Mouse (Mus musculus): ENCODE data around the gene Diras2. TPM values are rescaled to one million over a fixed set of nuclear protein-coding genes. Genes with fewer than 3 reads are reported as not detected.

Diras2 gene
- polyA plus RNA-seq, 1 experiment from 2014 or later: 0.39 TPM

GRCm38 (mm10) chr13:52575483-52575882, 44.4 kb upstream of the Diras2 start:
- ATAC-seq (ENCODE audit: low FRiP score, low TSS enrichment): no peak
- no peak for TF ChIP-seq CTCF (IDR thresholded peaks at IDR 0.05; ENCODE audit: low read depth)
- no peak for TF ChIP-seq EP300 (optimal IDR thresholded peaks at IDR 0.05)
- Histone ChIP-seq H3K9ac (ENCODE audit: low read length) (no peak overlapping the region), H3K4me1 (replicated peaks; ENCODE audit: control insufficient read depth, insufficient read depth) (no peaks in the 10 kb centered on the region), H3K27me3 (ENCODE audit: control insufficient read depth, insufficient read depth, low read length) (no peaks in the 10 kb centered on the region), H3K4me3 (ENCODE audit: low read depth, low read length) (no peak overlapping the region), H3K9me3 (ENCODE audit: control insufficient read depth, low read length) (no peaks in the 10 kb centered on the region), H3K27ac (replicated peaks) (no peak overlapping the region), H3K4me2 (replicated peaks; ENCODE audit: low read depth) (no peak overlapping the region), H3K36me3 (ENCODE audit: control insufficient read depth, insufficient read depth, low read length) (no peaks in the 10 kb centered on the region)
- DNase-seq (ENCODE audit: low spot score): no peak
- WGBS: 78% methylated on average over 6 of the region's 6 CpGs

- Histone ChIP-seq H3K4me2 (replicated peaks; ENCODE audit: low read depth) (no peak overlapping the region), H3K9me3 (ENCODE audit: control insufficient read depth, low read length) (no peaks in the 10 kb centered on the region), H3K4me3 (ENCODE audit: low read depth, low read length) (no peak overlapping the region), H3K9ac (ENCODE audit: low read length) (no peak overlapping the region), H3K4me1 (replicated peaks; ENCODE audit: control insufficient read depth, insufficient read depth) (no peaks in the 10 kb centered on the region), H3K36me3 (ENCODE audit: control insufficient read depth, insufficient read depth, low read length) (no peaks in the 10 kb centered on the region), H3K27ac (replicated peaks) (no peak overlapping the region), H3K27me3 (ENCODE audit: control insufficient read depth, insufficient read depth, low read length) (no peaks in the 10 kb centered on the region)
- no peak for TF ChIP-seq CTCF (IDR thresholded peaks at IDR 0.05; ENCODE audit: low read depth)
- TF ChIP-seq EP300 (optimal IDR thresholded peaks at IDR 0.05): no peak
- ATAC-seq (ENCODE audit: low FRiP score, low TSS enrichment) (no peak), DNase-seq (ENCODE audit: low spot score) (no peak)
- WGBS: 91% methylated on average over 2 of the region's 2 CpGs
These were observed 43.2 kb upstream of the Diras2 start for GRCm38 (mm10) chr13:52574311-52574710.

- Histone ChIP-seq H3K4me2 (replicated peaks; ENCODE audit: low read depth) (no peak overlapping the region), H3K4me1 (replicated peaks; ENCODE audit: control insufficient read depth, insufficient read depth) (no peaks in the 10 kb centered on the region), H3K9me3 (ENCODE audit: control insufficient read depth, low read length) (no peaks in the 10 kb centered on the region), H3K36me3 (ENCODE audit: control insufficient read depth, insufficient read depth, low read length) (no peaks in the 10 kb centered on the region), H3K4me3 (ENCODE audit: low read depth, low read length) (no peak overlapping the region), H3K27me3 (ENCODE audit: control insufficient read depth, insufficient read depth, low read length) (no peaks in the 10 kb centered on the region), H3K27ac (replicated peaks) (no peak overlapping the region), H3K9ac (ENCODE audit: low read length) (no peak overlapping the region)
- TF ChIP-seq CTCF (IDR thresholded peaks at IDR 0.05; ENCODE audit: low read depth): no peak
- no peak for TF ChIP-seq EP300 (optimal IDR thresholded peaks at IDR 0.05)
- 66% methylated on average over 9 of the region's 9 CpGs for WGBS
- no peak for DNase-seq (ENCODE audit: low spot score)
- no peak for ATAC-seq (ENCODE audit: low FRiP score, low TSS enrichment)
These were observed 41.7 kb upstream of the Diras2 start for GRCm38 (mm10) chr13:52572451-52573446.

- no peaks in the 10 kb centered on the region for H3K9me3 ChIP-seq (ENCODE audit: control insufficient read depth, low read length)
- H3K9ac ChIP-seq (ENCODE audit: low read length): no peak overlapping the region
- no peak for TF ChIP-seq CTCF (IDR thresholded peaks at IDR 0.05; ENCODE audit: low read depth)
- TF ChIP-seq EP300 (optimal IDR thresholded peaks at IDR 0.05): no peak
- 63% methylated on average over 11 of the region's 11 CpGs for WGBS
- H3K27me3 ChIP-seq (ENCODE audit: control insufficient read depth, insufficient read depth, low read length): no peaks in the 10 kb centered on the region
- ATAC-seq (ENCODE audit: low FRiP score, low TSS enrichment): no peak
- H3K4me3 ChIP-seq (ENCODE audit: low read depth, low read length): no peak overlapping the region
- H3K4me1 ChIP-seq (replicated peaks; ENCODE audit: control insufficient read depth, insufficient read depth): no peaks in the 10 kb centered on the region
- no peak overlapping the region for H3K4me2 ChIP-seq (replicated peaks; ENCODE audit: low read depth)
- no peak for DNase-seq (ENCODE audit: low spot score)
- no peak overlapping the region for H3K27ac ChIP-seq (replicated peaks)
- no peaks in the 10 kb centered on the region for H3K36me3 ChIP-seq (ENCODE audit: control insufficient read depth, insufficient read depth, low read length)
These were observed 40.7 kb upstream of the Diras2 start for GRCm38 (mm10) chr13:52571591-52572384.

GRCm38 (mm10) chr13:52570276-52570675, 39.2 kb upstream of the Diras2 start:
- ATAC-seq (ENCODE audit: low FRiP score, low TSS enrichment) (no peak), DNase-seq (ENCODE audit: low spot score) (no peak)
- H3K4me1 ChIP-seq (replicated peaks; ENCODE audit: control insufficient read depth, insufficient read depth): no peaks in the 10 kb centered on the region
- no peak overlapping the region for H3K27ac ChIP-seq (replicated peaks)
- H3K9me3 ChIP-seq (ENCODE audit: control insufficient read depth, low read length): no peaks in the 10 kb centered on the region
- TF ChIP-seq EP300 (optimal IDR thresholded peaks at IDR 0.05): no peak
- TF ChIP-seq CTCF (IDR thresholded peaks at IDR 0.05; ENCODE audit: low read depth): no peak
- no peaks in the 10 kb centered on the region for H3K36me3 ChIP-seq (ENCODE audit: control insufficient read depth, insufficient read depth, low read length)
- no peaks in the 10 kb centered on the region for H3K27me3 ChIP-seq (ENCODE audit: control insufficient read depth, insufficient read depth, low read length)
- WGBS: 91% methylated on average over 9 of the region's 9 CpGs
- no peak overlapping the region for H3K4me3 ChIP-seq (ENCODE audit: low read depth, low read length)
- no peak overlapping the region for H3K4me2 ChIP-seq (replicated peaks; ENCODE audit: low read depth)
- no peak overlapping the region for H3K9ac ChIP-seq (ENCODE audit: low read length)

Measured in stomach, postnatal 0 days (tissue).